Mouse (Mus musculus) testis, adult 10 weeks (tissue): ENCODE measurements around the gene Wnt5a. TPM values are rescaled to one million over a fixed set of nuclear protein-coding genes. Genes with fewer than 3 reads are reported as not detected.

Source experiments
- polyA plus RNA-seq: library from polyadenylated mRNA; stranded (reverse); fragments of 350-450 nt; fragmentation: Illumina TruSeq; extraction: RNeasy Lipid Tissue Mini Kit (QIAGEN cat#74804); gene quantifications from one replicate; pipeline ENCODE4 v1.2.3, GENCODE M21; 2014; ENCODE audit warnings: low read depth, low replicate concordance

The Wnt5a gene
- polyA plus RNA-seq, result 2.0 TPM

GRCm38 (mm10) chr14:28504101-28505050 lies at the start of gene Wnt5a:
Wnt5a (plus strand) TSS chr14:28504750.

